Mouse (Mus musculus): ENCODE data around the gene Tmprss11d. TPM values are rescaled to one million over a fixed set of nuclear protein-coding genes. Genes with fewer than 3 reads are reported as not detected.
"Not testable (repeated sequence)": the region's sequence is repeated elsewhere in the genome, so short reads cannot be mapped to it uniquely, and the experiment has no call there.

The Tmprss11d gene
- total RNA-seq (2015) (not detected in 2 replicates), total RNA-seq (2017) (not detected in 2 replicates)

DNA sequence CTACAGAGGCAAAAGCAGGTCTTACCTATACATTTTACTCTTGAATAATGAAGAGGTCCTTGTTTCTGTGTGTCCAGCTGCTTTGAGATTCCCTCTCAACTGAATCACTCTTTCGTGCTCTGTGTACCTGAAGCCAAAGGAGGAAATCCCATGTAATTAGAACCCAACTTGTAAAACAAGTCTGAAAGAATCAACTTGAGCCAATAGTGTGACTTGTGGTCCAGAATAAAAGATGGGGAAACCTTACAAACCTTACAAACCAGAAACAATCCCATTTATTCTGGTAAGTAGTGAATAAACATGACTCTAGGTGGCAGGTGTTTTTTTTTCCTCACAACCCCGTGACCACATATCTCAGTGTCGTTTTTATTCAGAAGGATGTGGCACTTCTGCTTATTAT, at the start of gene Tmprss11d:
TSS of gene Tmprss11d (minus strand) at position 101 of the 400 bp plus-strand sequence.
- ATAC-seq (ENCODE audit: poor library complexity, severe bottlenecking), result no peak

DNA sequence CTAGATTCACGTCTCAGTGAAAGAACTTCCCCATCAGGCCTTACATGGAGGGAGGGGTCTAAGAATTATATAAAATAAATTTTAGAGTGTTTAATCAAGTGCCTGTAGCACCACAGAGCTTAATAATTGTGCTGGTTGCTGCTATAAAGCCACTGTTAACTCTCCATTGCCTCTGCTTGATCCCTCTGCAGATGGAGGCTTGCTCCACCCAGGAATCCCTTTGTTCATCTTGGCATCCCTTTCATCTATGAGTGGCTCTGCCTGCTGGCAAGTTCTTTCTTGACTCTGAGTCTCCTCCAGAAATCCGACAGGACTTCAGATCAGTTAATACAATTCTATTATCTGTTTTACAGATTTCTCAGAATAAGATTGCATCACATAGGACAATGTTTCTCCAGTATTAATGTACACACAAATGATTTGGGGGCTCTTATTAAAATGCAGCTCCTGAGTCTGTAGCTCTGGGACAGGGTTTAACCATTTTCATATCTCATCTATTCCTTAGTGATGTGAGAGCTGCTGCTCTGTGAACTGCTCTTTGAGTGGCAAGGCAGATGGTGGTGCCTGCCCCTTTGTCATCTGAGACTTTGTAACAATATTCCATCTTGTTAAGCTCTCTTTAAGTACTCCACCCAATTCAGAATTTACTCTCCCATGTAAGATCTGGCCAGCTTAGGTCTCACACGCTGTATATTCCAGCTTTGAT, 48.3 kb upstream of the Tmprss11d start:
- ATAC-seq (ENCODE audit: poor library complexity, severe bottlenecking), result no peak

DNA sequence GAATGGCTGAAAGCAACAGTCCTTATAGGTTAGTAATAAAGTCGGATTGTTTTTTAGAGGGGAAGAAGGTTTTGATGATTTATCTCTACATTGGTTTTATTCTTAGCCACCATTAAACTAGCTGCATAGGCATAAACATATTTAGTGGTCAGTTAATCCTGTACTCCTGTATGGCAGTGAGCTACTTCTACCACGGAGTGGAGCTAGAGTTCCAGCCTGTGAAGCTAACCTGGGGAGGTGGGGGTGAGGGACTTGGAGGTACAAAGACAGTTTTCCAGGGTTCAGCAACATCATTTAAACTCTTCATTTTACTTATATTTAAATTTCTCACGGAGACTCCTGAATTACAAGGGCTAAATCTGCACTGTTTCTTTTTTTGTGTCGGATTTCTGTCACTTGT, 46.3 kb upstream of the Tmprss11d start:
- no peak for ATAC-seq (ENCODE audit: poor library complexity, severe bottlenecking)

DNA sequence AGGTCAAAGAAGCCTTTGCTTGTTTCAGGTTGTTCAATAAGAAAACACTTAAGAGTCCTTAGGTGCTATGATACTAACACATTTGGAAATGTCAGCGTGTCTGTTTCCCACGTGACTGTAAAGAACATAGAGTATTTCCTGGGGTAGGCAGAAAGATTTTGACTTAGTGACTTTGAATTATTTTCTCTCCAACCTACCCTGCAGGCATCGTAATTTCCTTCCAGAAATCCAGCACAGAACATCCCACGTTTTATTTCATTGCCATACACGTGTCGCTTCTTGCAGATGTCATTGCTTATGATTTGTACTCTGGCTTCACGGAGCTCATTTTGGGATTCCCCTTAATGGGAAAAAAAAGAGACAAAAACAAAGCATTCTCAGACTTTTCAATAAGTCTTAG, 41.1 kb upstream of the Tmprss11d start:
- ATAC-seq (ENCODE audit: poor library complexity, severe bottlenecking), result no peak

DNA sequence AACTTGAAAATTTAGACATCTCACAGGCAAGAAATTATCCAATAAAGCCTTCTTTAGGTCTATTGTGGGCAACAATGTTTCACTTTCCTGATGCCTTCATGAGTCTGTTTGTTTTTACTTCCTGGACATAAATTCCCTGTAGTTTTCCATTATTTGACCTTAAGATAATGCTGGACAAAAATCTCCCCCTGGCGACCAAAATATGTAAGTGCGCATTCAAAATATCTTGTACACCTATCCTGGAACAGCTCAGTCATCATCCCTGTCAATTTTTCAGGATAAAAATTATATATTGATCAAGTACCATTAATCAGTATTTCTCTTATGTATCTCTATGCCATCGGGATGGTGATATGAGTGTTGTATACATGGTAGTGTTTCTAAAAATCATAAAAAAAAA, 37.6 kb upstream of the Tmprss11d start:
- ATAC-seq (ENCODE audit: poor library complexity, severe bottlenecking), result no peak; the same call in 1 of the 2 replicates

DNA sequence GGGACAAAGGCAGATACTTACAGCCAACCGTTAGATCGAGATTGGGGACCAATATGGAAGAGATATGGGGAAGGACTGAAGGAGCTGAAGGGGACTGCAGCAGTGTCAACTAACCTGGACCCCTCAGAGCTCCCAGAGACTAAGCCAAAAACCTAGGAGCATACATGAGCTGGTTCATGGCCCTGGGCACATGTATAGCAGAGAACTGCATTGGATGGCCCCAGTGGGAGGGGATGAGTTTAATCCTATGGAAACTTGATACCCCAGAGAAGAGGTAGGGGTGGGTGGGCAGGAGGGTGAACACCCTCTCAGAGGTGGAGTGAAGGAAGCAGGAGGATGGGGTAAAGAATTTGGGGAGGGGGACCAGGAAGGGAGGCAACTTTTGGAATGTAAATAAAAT, 34.7 kb upstream of the Tmprss11d start:
- no peak for ATAC-seq (ENCODE audit: poor library complexity, severe bottlenecking)

DNA sequence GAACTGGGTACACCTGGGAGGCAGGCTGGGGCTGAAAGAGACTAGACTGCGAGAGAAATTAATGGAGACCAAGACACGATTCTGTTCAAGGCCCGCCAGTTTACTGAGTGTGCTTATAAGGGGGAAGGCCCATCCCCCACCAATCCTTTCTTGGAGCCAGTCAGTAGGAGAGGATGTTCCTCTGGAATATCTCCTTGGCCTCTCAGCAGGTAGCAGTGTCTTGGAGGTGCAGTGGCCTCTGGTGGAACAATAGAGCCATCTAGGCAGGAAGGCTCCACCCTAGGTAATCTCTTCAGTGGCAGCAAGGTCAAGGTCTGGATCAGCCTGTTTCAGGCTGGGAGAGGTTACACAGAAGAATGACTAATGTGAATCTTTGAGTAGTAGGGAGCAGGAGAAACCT, 34.0 kb upstream of the Tmprss11d start:
- no peak for ATAC-seq (ENCODE audit: poor library complexity, severe bottlenecking)

DNA sequence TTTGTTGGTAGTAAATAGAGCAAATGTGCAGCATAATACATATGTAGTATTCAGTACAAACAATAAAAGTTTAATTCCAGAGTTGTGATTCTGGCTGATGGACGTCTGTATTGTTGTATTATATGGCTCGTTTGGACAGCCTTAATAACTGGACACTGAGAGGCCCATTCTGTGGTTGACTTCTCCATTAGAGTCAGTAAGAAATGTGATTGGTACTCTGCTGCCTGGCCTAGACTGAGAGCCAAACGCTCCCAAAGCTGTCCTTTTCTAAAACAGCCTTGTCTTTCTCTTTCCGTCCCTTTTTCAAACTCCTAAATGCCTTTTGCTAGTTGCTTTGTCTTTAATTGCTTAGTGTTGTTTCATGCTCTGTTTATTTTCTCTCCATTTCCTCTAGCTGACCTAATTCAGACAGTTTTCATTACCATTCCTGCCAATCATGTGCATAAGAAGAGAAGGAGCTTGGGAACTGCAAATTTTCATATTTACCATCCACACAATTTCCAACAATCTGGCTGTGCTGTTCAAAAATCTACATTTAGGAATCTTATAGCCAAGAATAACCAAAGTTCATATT, 13.7 kb downstream of the Tmprss11d start:
- ATAC-seq (ENCODE audit: poor library complexity, severe bottlenecking), result no peak

DNA sequence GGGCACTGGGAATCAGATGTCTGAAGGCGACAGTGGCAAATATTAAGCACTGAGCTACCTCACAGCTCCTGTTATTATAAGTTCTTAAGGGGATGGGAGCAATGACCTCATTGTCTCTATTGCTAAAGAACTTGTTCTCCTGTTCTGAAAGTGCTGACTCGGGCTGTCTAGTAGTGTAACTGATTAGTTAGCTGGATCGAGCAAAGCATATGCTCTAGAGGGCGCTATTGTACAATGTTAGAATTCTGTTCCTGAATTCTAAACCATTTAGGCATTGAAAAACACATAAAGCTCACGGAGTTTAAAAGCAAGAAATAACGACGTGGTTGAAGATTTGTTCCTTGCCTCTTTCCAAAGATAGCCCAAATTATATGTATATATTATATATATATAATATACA, 20.3 kb downstream of the Tmprss11d start:
- no peak for ATAC-seq (ENCODE audit: poor library complexity, severe bottlenecking)

DNA sequence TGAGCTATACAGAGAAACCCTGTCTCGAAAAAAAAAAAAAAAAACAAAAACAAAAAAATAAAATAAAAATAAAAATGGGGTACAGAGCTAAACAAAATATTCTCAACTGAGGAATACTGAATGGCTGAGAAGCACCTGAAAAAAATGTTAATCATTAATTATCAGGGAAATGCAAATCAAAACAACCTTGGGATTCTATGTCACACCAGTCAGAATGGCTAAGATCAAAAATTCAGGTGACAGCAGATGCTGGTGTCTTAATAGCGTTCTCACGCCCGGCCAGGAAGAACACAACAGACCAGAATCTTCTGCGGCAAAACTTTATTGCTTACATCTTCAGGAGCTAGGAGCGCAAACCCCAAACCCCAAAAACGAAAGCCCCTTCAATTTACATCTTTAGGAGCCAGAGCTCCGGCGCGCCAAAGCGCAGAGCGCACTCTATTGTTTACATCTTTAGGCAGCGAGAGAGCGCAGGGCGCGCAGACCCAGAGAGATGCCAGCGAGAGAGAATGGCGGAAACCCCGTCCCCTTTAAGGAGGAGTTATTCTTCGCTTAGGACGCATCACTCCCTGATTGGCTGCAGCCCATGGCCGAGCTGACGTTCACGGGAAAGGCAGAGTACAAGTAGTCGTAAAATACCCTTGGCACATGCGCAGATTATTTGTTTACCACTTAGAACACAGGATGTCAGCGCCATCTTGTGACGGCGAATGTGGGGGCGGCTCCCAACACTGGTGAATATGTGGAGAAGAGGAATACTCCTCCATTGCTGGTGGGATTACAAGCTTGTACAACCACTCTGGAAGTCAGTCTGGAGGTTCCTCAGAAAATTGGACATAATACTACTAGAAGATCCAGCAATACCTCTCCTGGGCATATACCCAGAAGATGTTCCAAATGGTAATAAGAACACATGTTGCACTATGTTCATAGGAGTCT, 54.9 kb downstream of the Tmprss11d start:
- ATAC-seq (ENCODE audit: poor library complexity, severe bottlenecking), result not testable (repeated sequence)

DNA sequence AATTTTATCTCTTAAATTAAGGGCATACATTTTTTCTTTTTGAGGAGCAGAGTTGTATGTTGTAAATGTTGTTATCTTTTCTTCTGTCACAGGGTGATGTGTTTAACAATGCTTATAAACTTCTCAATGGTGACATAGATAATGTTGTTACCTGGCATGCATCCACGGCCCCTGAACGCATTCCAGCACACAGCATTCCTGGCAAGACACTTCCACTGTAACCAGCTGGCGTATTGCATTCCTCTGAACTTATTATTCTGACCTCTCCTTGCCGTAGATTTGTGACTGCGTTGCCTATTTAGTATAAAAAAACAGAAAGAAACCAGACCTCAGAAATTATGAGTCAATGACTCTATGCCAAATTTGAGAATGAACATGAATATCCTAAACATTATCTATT, 67.1 kb downstream of the Tmprss11d start:
- no peak for ATAC-seq (ENCODE audit: poor library complexity, severe bottlenecking)

DNA sequence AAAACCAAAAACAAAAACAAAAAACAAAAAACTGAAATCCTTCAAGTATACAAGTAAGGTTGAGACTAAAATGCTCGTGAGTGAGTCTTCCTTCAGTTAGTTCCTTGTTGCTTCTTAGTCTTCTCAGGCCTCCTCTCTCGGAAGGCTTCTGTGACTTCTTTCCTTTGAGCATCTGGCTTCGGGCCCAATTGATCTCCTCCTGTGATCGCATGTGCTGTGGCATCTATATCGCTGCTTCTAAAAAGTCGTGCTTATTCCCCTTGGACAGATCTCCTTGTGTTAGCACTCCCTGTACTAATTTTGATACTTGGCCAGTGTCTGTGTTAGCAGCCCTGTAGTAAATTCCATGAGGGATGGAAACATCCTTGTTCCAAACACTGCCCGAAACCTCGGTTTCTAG, 69.3 kb downstream of the Tmprss11d start:
- no peak for ATAC-seq (ENCODE audit: poor library complexity, severe bottlenecking)

DNA sequence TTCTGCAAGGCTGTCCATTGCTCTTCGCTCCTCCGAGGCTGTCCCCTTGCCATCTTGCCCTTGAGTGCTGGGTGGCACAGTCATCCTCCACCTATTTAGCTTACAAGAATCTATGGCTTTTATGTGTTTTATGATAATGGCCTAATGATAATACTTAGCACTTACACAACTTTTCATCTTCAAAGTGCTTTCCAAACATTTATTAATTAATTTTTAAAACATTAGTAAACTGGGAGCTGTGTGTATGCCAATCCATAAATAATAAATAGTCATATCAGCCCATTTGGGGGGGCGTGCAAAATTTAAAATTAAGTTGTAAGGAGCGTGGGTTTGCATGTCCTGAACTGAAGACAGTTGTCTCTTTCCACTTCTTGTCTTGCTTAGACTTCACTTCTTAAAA, 84.0 kb downstream of the Tmprss11d start, which contains the start of gene Tmprss11c:
TSS of gene Tmprss11c (minus strand) at position 101 of the 400 bp plus-strand sequence.
- ATAC-seq (ENCODE audit: poor library complexity, severe bottlenecking), result no peak

Other genes with a start within 250 kb of the Tmprss11d start
- gene Uba6, start 200.6 kb downstream of the Tmprss11d start, total RNA-seq (2015), result 20.3 and 21.6 TPM in 2 replicates
- 18.6 and 21.9 TPM in 2 replicates for gene Uba6, start 200.6 kb downstream of the Tmprss11d start, total RNA-seq (2017)
- not detected in 2 replicates for gene Gnrhr, start 175.5 kb downstream of the Tmprss11d start, total RNA-seq (2015)
- gene Gnrhr, start 175.5 kb downstream of the Tmprss11d start, total RNA-seq (2017), result not detected in 2 replicates
- gene Tmprss11c, start 84.1 kb downstream of the Tmprss11d start, total RNA-seq (2015), result not detected in 2 replicates
- gene Tmprss11c, start 84.1 kb downstream of the Tmprss11d start, total RNA-seq (2017), result not detected in 2 replicates
- gene Tmprss11a, start 95.6 kb upstream of the Tmprss11d start, total RNA-seq (2015), result not detected in 2 replicates
- gene Tmprss11a, start 95.6 kb upstream of the Tmprss11d start, total RNA-seq (2017), result not detected in 2 replicates
- not detected in 2 replicates for gene Tmprss11g, start 145.2 kb upstream of the Tmprss11d start, total RNA-seq (2015)
- gene Tmprss11g, start 145.2 kb upstream of the Tmprss11d start, total RNA-seq (2017), result not detected in 2 replicates

Data from megakaryocyte, adult 5-6 weeks (primary cell).